Mouse (Mus musculus) lung, embryonic 14.5 days (tissue): Measurements from ENCODE around the gene Lrba. TPM values are rescaled to one million over a fixed set of nuclear protein-coding genes. Genes with fewer than 3 reads are reported as not detected.

Experiments used
- ATAC-seq: fragments of 200-750 bp; cut with Nextera tagmentation; 2 replicates; pipeline ENCODE4 v1.8.0; 2017; ENCODE audit warnings: mild to moderate bottlenecking, moderate TSS enrichment, moderate library complexity; ENCODE audit not compliant: insufficient read depth
- DNase-seq: peaks from one replicate; pipeline ENCODE4 v3.0.0-alpha.2; 2015
- H3K27ac ChIP-seq: fragments of 300-500 bp; sonication (generic); 2 replicates; pipeline ENCODE4 v1.5.1; 2014; ENCODE audit warnings: low read depth, mild to moderate bottlenecking, moderate library complexity
- H3K27me3 ChIP-seq: fragments of 300-500 bp; sonication (generic); 2 replicates; pipeline ENCODE4 v1.6.1; 2014; ENCODE audit warnings: low read length, control low read depth; ENCODE audit not compliant: insufficient read depth
- H3K36me3 ChIP-seq: fragments of 300-500 bp; sonication (generic); 2 replicates; pipeline ENCODE4 v1.6.1; 2014; ENCODE audit warnings: control low read depth; ENCODE audit not compliant: insufficient read depth
- H3K4me1 ChIP-seq: fragments of 300-500 bp; sonication (generic); 2 replicates; pipeline ENCODE4 v1.6.1; 2014; ENCODE audit warnings: antibody characterized with exemption, control low read depth; ENCODE audit not compliant: insufficient read depth
- H3K4me2 ChIP-seq: fragments of 300-500 bp; sonication (generic); 2 replicates; pipeline ENCODE4 v1.6.1; 2014; ENCODE audit warnings: mild to moderate bottlenecking
- H3K4me3 ChIP-seq: fragments of 300-500 bp; sonication (generic); 2 replicates; pipeline ENCODE4 v1.5.1; 2014; ENCODE audit warnings: low read depth, low read length
- H3K9ac ChIP-seq: fragments of 300-500 bp; sonication (generic); 2 replicates; pipeline ENCODE4 v1.6.1; 2014
- H3K9me3 ChIP-seq: fragments of 300-500 bp; sonication (generic); 2 replicates; pipeline ENCODE4 v1.6.1; 2016; ENCODE audit warnings: low read depth, low read length, control low read depth
- CTCF ChIP-seq: IDR thresholded peaks from 2 replicates; pipeline ENCODE4 v1.5.1; 2016; ENCODE audit warnings: antibody characterized with exemption, low read depth
- WGBS: fragments of 180-500 bp; shearing (Covaris S2); extraction: QIAGEN DNeasy Blood & Tissue Kit; methylation state at CpG from one replicate; pipeline ENCODE4 v1.1.7; 2014; 5-methylcytosine and 5-hydroxymethylcytosine counted together
- polyA plus RNA-seq: library from polyadenylated mRNA; unstranded; fragments of >200 nt; fragmentation: Nextera tagmentation; extraction: Ambion mirVana; gene quantifications from 2 replicates; pipeline ENCODE4 v1.2.1, GENCODE M21; 2014

Gene Lrba
- polyA plus RNA-seq, 1 experiment from 2014 or later: 5.5 TPM

- 51% methylated on average over 4 of the region's 4 CpGs for WGBS
- DNase-seq (peak; percentile 43), ATAC-seq (no peak)
- H3K9ac ChIP-seq: no peak overlapping the region
- H3K27ac ChIP-seq: no peak overlapping the region
- no peaks in the 10 kb centered on the region for H3K9me3 ChIP-seq
- no peaks in the 10 kb centered on the region for H3K4me1 ChIP-seq
- no peak overlapping the region for H3K4me3 ChIP-seq
- H3K27me3 ChIP-seq: no peaks in the 10 kb centered on the region
- no peak overlapping the region for H3K4me2 ChIP-seq
- TF ChIP-seq CTCF: peak; percentile 63
- no peaks in the 10 kb centered on the region for H3K36me3 ChIP-seq
Measured at GRCm38 (mm10) chr3:86779704-86780103, 555.2 kb downstream of the Lrba start.

DNA sequence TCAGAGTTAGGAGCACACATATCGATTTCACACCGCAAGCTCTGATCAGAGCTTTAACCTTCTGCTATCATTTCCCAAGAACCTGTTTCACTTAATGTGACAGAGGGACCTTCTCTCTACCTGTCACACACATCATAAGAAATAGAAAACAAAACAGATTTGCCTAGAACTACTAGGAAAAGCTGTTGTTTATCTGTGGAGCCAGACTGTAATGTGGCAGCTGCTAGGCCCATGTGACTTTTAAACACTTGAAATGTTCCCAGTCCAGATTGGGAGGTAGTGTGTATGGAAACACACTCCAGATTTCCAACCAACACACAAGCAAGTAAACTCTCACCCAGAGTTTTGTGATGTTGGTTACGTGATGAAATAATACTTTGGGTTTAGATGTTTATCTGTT, 559.6 kb downstream of the Lrba start:
- no peak overlapping the region for H3K9ac ChIP-seq
- H3K4me1 ChIP-seq: peaks cover 26% of the 10 kb centered on the region
- H3K27ac ChIP-seq: no peak overlapping the region
- WGBS: 84% methylated on average over 3 of the region's 3 CpGs
- no peaks in the 10 kb centered on the region for H3K36me3 ChIP-seq
- ATAC-seq: no peak
- no peak overlapping the region for H3K4me2 ChIP-seq
- TF ChIP-seq CTCF: no peak
- H3K9me3 ChIP-seq: no peaks in the 10 kb centered on the region
- no peak overlapping the region for H3K4me3 ChIP-seq
- DNase-seq: no peak
- no peaks in the 10 kb centered on the region for H3K27me3 ChIP-seq

DNA sequence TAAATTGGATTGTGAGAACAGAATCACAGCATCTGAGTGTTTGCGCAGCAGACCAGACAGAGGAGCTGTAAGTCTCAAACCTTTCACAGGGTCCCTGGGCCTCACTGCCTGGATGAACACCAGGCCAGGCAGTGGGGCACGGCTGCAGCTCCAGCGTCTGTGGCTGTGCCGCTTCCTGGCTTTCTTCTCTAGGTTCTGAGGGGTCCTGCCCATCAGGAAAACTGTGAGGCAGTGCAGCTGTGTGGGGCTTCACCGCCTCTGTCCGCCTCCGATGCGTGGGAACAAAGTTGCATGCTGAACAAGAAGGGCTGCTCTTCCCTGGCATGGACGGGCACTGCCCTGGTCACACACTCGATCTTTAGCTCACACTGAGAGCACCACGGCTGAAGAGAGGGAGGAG, 560.5 kb downstream of the Lrba start:
- DNase-seq: no peak
- H3K4me2 ChIP-seq: no peak overlapping the region
- H3K36me3 ChIP-seq: no peaks in the 10 kb centered on the region
- H3K4me1 ChIP-seq: peaks cover 26% of the 10 kb centered on the region
- no peaks in the 10 kb centered on the region for H3K27me3 ChIP-seq
- H3K9me3 ChIP-seq: no peaks in the 10 kb centered on the region
- TF ChIP-seq CTCF: no peak
- no peak overlapping the region for H3K27ac ChIP-seq
- no peak for ATAC-seq
- 59% methylated on average over 11 of the region's 11 CpGs for WGBS
- no peak overlapping the region for H3K9ac ChIP-seq
- H3K4me3 ChIP-seq: no peak overlapping the region

- H3K9ac ChIP-seq: no peak overlapping the region
- no peak overlapping the region for H3K4me3 ChIP-seq
- H3K27me3 ChIP-seq: no peaks in the 10 kb centered on the region
- no peak overlapping the region for H3K4me2 ChIP-seq
- DNase-seq (peak; percentile 33), ATAC-seq (0 out of 2 replicates have a peak, but pooled peaks have one; percentile 6)
- peaks cover 26% of the 10 kb centered on the region for H3K4me1 ChIP-seq
- H3K36me3 ChIP-seq: no peaks in the 10 kb centered on the region
- H3K27ac ChIP-seq: peak overlapping the region; percentile 82
- H3K9me3 ChIP-seq: no peaks in the 10 kb centered on the region
- TF ChIP-seq CTCF: no peak
- WGBS: 65% methylated on average over 12 of the region's 12 CpGs
Measured at GRCm38 (mm10) chr3:86786280-86786679, 561.8 kb downstream of the Lrba start.

GRCm38 (mm10) chr3:86786845-86787351, 562.4 kb downstream of the Lrba start:
- Histone ChIP-seq H3K4me2 (no peak overlapping the region; the same call in 1 of the 2 replicates), H3K27me3 (no peaks in the 10 kb centered on the region), H3K27ac (peak overlapping the region; percentile 82), H3K9ac (no peak overlapping the region), H3K36me3 (no peaks in the 10 kb centered on the region), H3K4me3 (no peak overlapping the region), H3K4me1 (peaks cover 26% of the 10 kb centered on the region), H3K9me3 (no peaks in the 10 kb centered on the region)
- WGBS: 25% methylated on average over 11 of the region's 11 CpGs
- DNase-seq (peak; percentile 85), ATAC-seq (peak; percentile 93)
- TF ChIP-seq CTCF: no peak

DNA sequence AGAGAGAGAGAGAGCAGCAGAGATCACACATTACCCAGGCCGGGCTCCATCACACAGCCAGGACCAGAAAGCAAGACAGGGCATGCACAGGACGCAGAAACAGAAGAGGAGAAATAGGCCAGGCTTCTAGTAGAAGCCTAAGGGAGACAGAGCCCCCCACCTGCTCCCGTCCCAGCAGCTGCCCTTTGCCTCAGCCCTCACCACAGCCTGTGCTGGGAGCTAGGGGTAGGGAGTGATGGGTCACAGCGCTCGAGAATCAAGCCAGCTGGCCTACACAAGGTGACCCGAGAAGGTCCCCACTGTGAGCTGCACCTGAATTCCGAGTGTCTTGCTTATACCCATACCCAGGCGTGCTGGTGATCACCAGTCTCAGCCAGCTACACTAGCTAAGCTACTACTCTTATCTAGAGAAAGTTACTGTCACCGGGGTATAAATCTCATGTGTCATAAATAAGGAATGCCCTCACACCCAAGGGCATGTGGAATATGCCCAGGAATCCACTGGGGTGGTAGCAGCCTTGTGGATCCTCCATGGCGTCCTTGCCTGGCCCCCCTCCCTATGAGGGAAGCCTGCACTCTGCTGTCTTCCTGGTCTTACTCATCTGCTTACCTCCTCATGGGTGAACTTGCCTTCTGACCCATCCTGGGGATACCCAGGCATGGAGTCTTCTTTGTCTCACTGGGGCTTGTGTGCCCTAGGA, 563.1 kb downstream of the Lrba start:
- peaks cover 26% of the 10 kb centered on the region for H3K4me1 ChIP-seq

GRCm38 (mm10) chr3:86788711-86789110, 564.2 kb downstream of the Lrba start:
- 38% methylated on average over 6 of the region's 6 CpGs for WGBS
- Histone ChIP-seq H3K4me1 (peaks cover 28% of the 10 kb centered on the region), H3K4me2 (no peak overlapping the region), H3K9ac (no peak overlapping the region), H3K27ac (0 out of 2 replicates have a peak overlapping the region, but pooled peaks have one; percentile 3), H3K27me3 (no peaks in the 10 kb centered on the region), H3K36me3 (no peaks in the 10 kb centered on the region), H3K9me3 (no peaks in the 10 kb centered on the region), H3K4me3 (no peak overlapping the region)
- peak; percentile 78 for TF ChIP-seq CTCF
- no peak for ATAC-seq
- peak; percentile 91 for DNase-seq

More for the DNA sequence above, 563.1 kb downstream of the Lrba start:
- H3K36me3 ChIP-seq: no peaks in the 10 kb centered on the region
- H3K9ac ChIP-seq: no peak overlapping the region
- 72% methylated on average over 10 of the region's 10 CpGs for WGBS
- no peaks in the 10 kb centered on the region for H3K9me3 ChIP-seq
- H3K4me3 ChIP-seq: no peak overlapping the region
- ATAC-seq (no peak; the same call in 1 of the 2 replicates), DNase-seq (no peak)
- H3K27ac ChIP-seq: peak overlapping the region; percentile 82
- no peaks in the 10 kb centered on the region for H3K27me3 ChIP-seq
- no peak for TF ChIP-seq CTCF
- H3K4me2 ChIP-seq: no peak overlapping the region; the same call in 1 of the 2 replicates
